Mouse (Mus musculus): ENCODE measurements at regions not wholly inside any gene's neighbourhood (a gene's known extent, or its start where the extent isn't known, plus 50 kb on each side); places are given as distances from the start of the nearest gene placed in this dataset.

- no peak for DNase-seq (ENCODE audit: low read depth, low spot score)
Observed at GRCm38 (mm10) chr17:14501341-14501740, 192.7 kb downstream of the Thbs2 start.

- DNase-seq (ENCODE audit: low read depth, low spot score): no peak
Observed at GRCm38 (mm10) chr17:14497086-14497485, 196.9 kb downstream of the Thbs2 start.

- no peak for DNase-seq (ENCODE audit: low read depth, low spot score)
Observed at GRCm38 (mm10) chr17:14493751-14494320, 200.2 kb downstream of the Thbs2 start.

- no peak for DNase-seq (ENCODE audit: low read depth, low spot score)
Observed at GRCm38 (mm10) chr17:14492936-14493335, 201.1 kb downstream of the Thbs2 start.

- DNase-seq (ENCODE audit: low read depth, low spot score): no peak
Observed at GRCm38 (mm10) chr17:14481746-14482145, 202.4 kb downstream of the Smoc2 start.

- DNase-seq (ENCODE audit: low read depth, low spot score): no peak
Observed at GRCm38 (mm10) chr17:14478938-14479505, 199.7 kb downstream of the Smoc2 start.

GRCm38 (mm10) chr17:14476707-14477106 is 197.4 kb downstream of the Smoc2 start:
- DNase-seq (ENCODE audit: low read depth, low spot score): no peak

- no peak for DNase-seq (ENCODE audit: low read depth, low spot score)
Observed at GRCm38 (mm10) chr17:14475778-14476647, 196.7 kb downstream of the Smoc2 start.

GRCm38 (mm10) chr17:14475277-14475676 is 196.0 kb downstream of the Smoc2 start:
- no peak for DNase-seq (ENCODE audit: low read depth, low spot score)

GRCm38 (mm10) chr17:14468754-14469488 is 189.6 kb downstream of the Smoc2 start:
- no peak for DNase-seq (ENCODE audit: low read depth, low spot score)

- no peak for DNase-seq (ENCODE audit: low read depth, low spot score)
Observed at GRCm38 (mm10) chr17:14455251-14455743, 176.0 kb downstream of the Smoc2 start.
